Mouse (Mus musculus): ENCODE results near the gene Mlc1.

- no peak for TF ChIP-seq IRF4 (IDR thresholded peaks at IDR 0.05; ENCODE audit: low read depth, low read length)
- no peak for TF ChIP-seq USF1 (IDR thresholded peaks at IDR 0.05; ENCODE audit: low read depth, low read length)
- TF ChIP-seq CTCF (conservative IDR thresholded peaks at IDR 0.05 in 1 of 2, IDR thresholded peaks at IDR 0.05 in 1 of 2; ENCODE audit: low read depth in 2 of 2, low read length in 2 of 2) = no peak
- TF ChIP-seq EP300 (IDR thresholded peaks at IDR 0.05; ENCODE audit: low read length) = no peak
- TF ChIP-seq GABPA (IDR thresholded peaks at IDR 0.05; ENCODE audit: insufficient replicate concordance, low read depth, low read length) = no peak
- TF ChIP-seq MAFK (IDR thresholded peaks at IDR 0.05; ENCODE audit: insufficient replicate concordance, low read length) = no peak
- TF ChIP-seq ZKSCAN1 (IDR thresholded peaks at IDR 0.05; ENCODE audit: borderline replicate concordance, low read depth, low read length) = no peak
- TF ChIP-seq POLR2AphosphoS2 (IDR thresholded peaks at IDR 0.05; ENCODE audit: low read depth, low read length) = no peak
- TF ChIP-seq POLR2A (IDR thresholded peaks at IDR 0.05; ENCODE audit: low read depth, low read length) = no peak
- no peak for TF ChIP-seq RAD21 (IDR thresholded peaks at IDR 0.05; ENCODE audit: low read depth, low read length)
- TF ChIP-seq ZNF384 (IDR thresholded peaks at IDR 0.05; ENCODE audit: low read depth, low read length) = no peak
Measured at GRCm38 (mm10) chr15:88921992-88922310, 56.9 kb downstream of the Mlc1 start.

Data from CH12.LX (cell line).